Comparison of ENCODE assay signal across 23 mouse cellular contexts in the genomic region with DNA sequence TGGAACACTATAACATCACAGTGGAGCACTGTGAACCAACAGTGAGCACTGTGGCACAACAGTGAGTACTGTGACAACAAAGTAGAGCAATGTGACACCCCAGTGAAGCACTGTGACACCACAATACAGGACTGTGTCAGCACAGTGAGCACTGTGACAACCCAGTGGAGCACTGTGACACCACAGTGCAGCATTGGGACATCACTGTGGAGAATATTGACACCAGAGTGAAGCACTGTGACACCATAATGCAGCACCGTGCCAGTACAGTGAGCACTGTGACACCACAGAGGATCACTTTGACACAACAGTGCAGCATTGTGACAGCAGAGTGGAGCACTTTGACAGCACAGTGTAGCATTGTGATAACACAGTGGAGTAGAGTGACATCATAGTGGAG.
A peak's percentile ranks its signal among the peaks of the same experiment; 100 is the strongest.
DNase-seq lines count a peak whose midpoint lies in the region; ATAC-seq and TF ChIP-seq lines count a peak whose summit lies in the region.
"Had no signal": no experiment of that assay in that cellular context is flagged by ENCODE, and none has a peak within 500 bp of the region (broad histone marks: within the 10 kb centered on the region; RNA-seq: fewer than 3 reads in every experiment).

No protein-coding gene starts in this region.

- 88% methylated on average over 1 of the region's 1 CpGs for WGBS in hindbrain, embryonic 11.5 days
- WGBS in hindbrain, embryonic 10.5 days, result 86% methylated on average over 1 of the region's 1 CpGs
- WGBS in midbrain, embryonic 10.5 days, result 81% methylated on average over 1 of the region's 1 CpGs
- 93% methylated on average over 1 of the region's 1 CpGs for WGBS in midbrain, postnatal 0 days
- 84% methylated on average over 1 of the region's 1 CpGs for WGBS in embryonic facial prominence, embryonic 10.5 days

- peak; percentile 26; the same call in 1 of the 2 replicates for ATAC-seq in hindbrain, embryonic 11.5 days (ENCODE audit: low FRiP score)
- ATAC-seq in midbrain, postnatal 0 days (ENCODE audit: low FRiP score), result no peak
- ATAC-seq: activated CD4-positive, CD25-positive, alpha-beta regulatory T cell, adult 4 months; forebrain, embryonic 13.5 days had no signal

- DNase-seq in hindbrain, embryonic 11.5 days (ENCODE audit: low spot score), result no peak
- DNase-seq in hindbrain, embryonic 10.5 days (ENCODE audit: low spot score), result no peak
- DNase-seq in midbrain, embryonic 10.5 days (ENCODE audit: low spot score), result peak; percentile 2
- DNase-seq in midbrain, postnatal 0 days (ENCODE audit: low spot score), result no peak
- DNase-seq in ZHBTc4 (ENCODE audit: low read depth, low spot score), result peak; percentile 0
- DNase-seq in embryonic facial prominence, embryonic 10.5 days (ENCODE audit: low spot score), result peak; percentile 5
- DNase-seq in kidney, postnatal 25 days, result no peak
- no peak for DNase-seq in thymus, postnatal 14 days
- DNase-seq: adrenal gland, adult 8-10 months; B cell, adult 2 months; cerebellum, adult 2 months; cerebellum, postnatal 14 days; gastrocnemius, postnatal 10 days; kidney, adult 18-20 months; kidney, postnatal 36 days; lung, postnatal 36 days had no signal

- H3K27ac ChIP-seq in hindbrain, embryonic 11.5 days (ENCODE audit: low read depth, low read length), result no peak overlapping the region
- no peak overlapping the region for H3K27ac ChIP-seq in hindbrain, embryonic 10.5 days
- no peak overlapping the region for H3K27ac ChIP-seq in midbrain, embryonic 10.5 days (replicated peaks)
- no peak overlapping the region for H3K27ac ChIP-seq in midbrain, postnatal 0 days (ENCODE audit: low read depth, low read length)
- H3K27ac ChIP-seq in embryonic facial prominence, embryonic 10.5 days (replicated peaks), result no peak overlapping the region
- H3K27ac ChIP-seq: embryonic facial prominence, embryonic 15.5 days; forebrain, embryonic 13.5 days; hindbrain, embryonic 14.5 days; kidney, embryonic 15.5 days; limb, embryonic 15.5 days; stomach, embryonic 15.5 days had no signal

- no peaks in the 10 kb centered on the region for H3K36me3 ChIP-seq in hindbrain, embryonic 11.5 days (ENCODE audit: control insufficient read depth, insufficient read depth, low read length)
- H3K36me3 ChIP-seq in hindbrain, embryonic 10.5 days, result no peaks in the 10 kb centered on the region
- no peaks in the 10 kb centered on the region for H3K36me3 ChIP-seq in midbrain, embryonic 10.5 days
- H3K36me3 ChIP-seq in midbrain, postnatal 0 days (ENCODE audit: insufficient read depth, low read length), result no peaks in the 10 kb centered on the region
- H3K36me3 ChIP-seq in embryonic facial prominence, embryonic 10.5 days (replicated peaks), result no peaks in the 10 kb centered on the region
- H3K36me3 ChIP-seq: embryonic facial prominence, embryonic 15.5 days; kidney, embryonic 15.5 days; limb, embryonic 15.5 days; stomach, embryonic 15.5 days had no signal

- H3K4me3 ChIP-seq in hindbrain, embryonic 11.5 days (ENCODE audit: low read depth, low read length), result no peak overlapping the region
- H3K4me3 ChIP-seq in hindbrain, embryonic 10.5 days, result no peak overlapping the region
- H3K4me3 ChIP-seq in midbrain, embryonic 10.5 days, result no peak overlapping the region
- H3K4me3 ChIP-seq in midbrain, postnatal 0 days (ENCODE audit: low read depth, low read length), result no peak overlapping the region
- no peak overlapping the region for H3K4me3 ChIP-seq in embryonic facial prominence, embryonic 10.5 days
- H3K4me3 ChIP-seq: embryonic facial prominence, embryonic 15.5 days; forebrain, embryonic 13.5 days; kidney, embryonic 15.5 days; limb, embryonic 15.5 days; stomach, embryonic 15.5 days had no signal

- H3K4me1 ChIP-seq in hindbrain, embryonic 11.5 days (replicated peaks; ENCODE audit: control insufficient read depth, insufficient read depth, low read length), result no peaks in the 10 kb centered on the region
- H3K4me1 ChIP-seq in hindbrain, embryonic 10.5 days (replicated peaks), result no peaks in the 10 kb centered on the region
- H3K4me1 ChIP-seq in midbrain, embryonic 10.5 days, result no peaks in the 10 kb centered on the region
- H3K4me1 ChIP-seq in midbrain, postnatal 0 days (ENCODE audit: insufficient read depth, low read length), result no peaks in the 10 kb centered on the region
- no peaks in the 10 kb centered on the region for H3K4me1 ChIP-seq in embryonic facial prominence, embryonic 10.5 days
- H3K4me1 ChIP-seq: embryonic facial prominence, embryonic 15.5 days; forebrain, embryonic 13.5 days; kidney, embryonic 15.5 days; limb, embryonic 15.5 days; stomach, embryonic 15.5 days had no signal

- H3K9me3 ChIP-seq in hindbrain, embryonic 11.5 days (ENCODE audit: control insufficient read depth, low read length), result peaks cover 41% of the 10 kb centered on the region
- peaks cover 74% of the 10 kb centered on the region for H3K9me3 ChIP-seq in hindbrain, embryonic 10.5 days
- H3K9me3 ChIP-seq in midbrain, embryonic 10.5 days (replicated peaks), result peaks cover 76% of the 10 kb centered on the region
- H3K9me3 ChIP-seq in midbrain, postnatal 0 days (ENCODE audit: low read length), result peaks cover 56% of the 10 kb centered on the region
- H3K9me3 ChIP-seq in embryonic facial prominence, embryonic 10.5 days, result peaks cover 72% of the 10 kb centered on the region
- H3K9me3 ChIP-seq: stomach, embryonic 15.5 days had no signal

- H3K9ac ChIP-seq in hindbrain, embryonic 11.5 days (ENCODE audit: low read depth, low read length), result no peak overlapping the region
- no peak overlapping the region for H3K9ac ChIP-seq in midbrain, postnatal 0 days (replicated peaks; ENCODE audit: low read length, poor library complexity, severe bottlenecking)
- H3K9ac ChIP-seq: embryonic facial prominence, embryonic 15.5 days; forebrain, embryonic 13.5 days; hindbrain, embryonic 14.5 days; kidney, embryonic 15.5 days; limb, embryonic 15.5 days; stomach, embryonic 15.5 days had no signal

- H3K27me3 ChIP-seq in hindbrain, embryonic 11.5 days (ENCODE audit: control insufficient read depth, insufficient read depth, low read length), result no peaks in the 10 kb centered on the region
- H3K27me3 ChIP-seq in hindbrain, embryonic 10.5 days (ENCODE audit: insufficient read depth, poor library complexity, severe bottlenecking), result no peaks in the 10 kb centered on the region
- no peaks in the 10 kb centered on the region for H3K27me3 ChIP-seq in midbrain, embryonic 10.5 days (ENCODE audit: low read depth, poor library complexity, severe bottlenecking)
- no peaks in the 10 kb centered on the region for H3K27me3 ChIP-seq in midbrain, postnatal 0 days (ENCODE audit: insufficient read depth, low read length)
- H3K27me3 ChIP-seq in embryonic facial prominence, embryonic 10.5 days (replicated peaks; ENCODE audit: low read depth, poor library complexity, severe bottlenecking), result no peaks in the 10 kb centered on the region
- H3K27me3 ChIP-seq: embryonic facial prominence, embryonic 15.5 days; forebrain, embryonic 13.5 days; kidney, embryonic 15.5 days; limb, embryonic 15.5 days; stomach, embryonic 15.5 days had no signal

- TF ChIP-seq CTCF in midbrain, postnatal 0 days (IDR thresholded peaks at IDR 0.05), result no peak

- H3K4me2 ChIP-seq in hindbrain, embryonic 11.5 days (replicated peaks; ENCODE audit: low read depth, low read length), result no peak overlapping the region
- no peak overlapping the region for H3K4me2 ChIP-seq in midbrain, postnatal 0 days (ENCODE audit: low read depth, low read length, poor library complexity, severe bottlenecking)
- H3K4me2 ChIP-seq: embryonic facial prominence, embryonic 15.5 days; forebrain, embryonic 13.5 days; hindbrain, embryonic 14.5 days; kidney, embryonic 15.5 days; limb, embryonic 15.5 days; stomach, embryonic 15.5 days had no signal

Comparison
In these comparisons a context has a peak if more than half of its experiments do, and no peak if none do; other contexts are left out.
1. DNase-seq: peak in midbrain, embryonic 10.5 days (single experiment), ZHBTc4 (single experiment) and embryonic facial prominence, embryonic 10.5 days (single experiment); none in hindbrain, embryonic 11.5 days (single experiment), hindbrain, embryonic 10.5 days (single experiment), midbrain, postnatal 0 days (single experiment), kidney, postnatal 25 days (0 of 2) and thymus, postnatal 14 days (single experiment).